Mouse (Mus musculus): ENCODE measurements around the gene Ctnnb1. TPM values are rescaled to one million over a fixed set of nuclear protein-coding genes. Genes with fewer than 3 reads are reported as not detected.
"Not testable (repeated sequence)": the region's sequence is repeated elsewhere in the genome, so short reads cannot be mapped to it uniquely, and the experiment has no call there.

Ctnnb1 gene
- polyA plus RNA-seq, 1 experiment from 2014 or later, result 819 TPM

GRCm38 (mm10) chr9:120917619-120918018, 11.4 kb upstream of the Ctnnb1 start:
- not testable (repeated sequence) for H3K36me3 ChIP-seq (ENCODE audit: control insufficient read depth, insufficient read depth, low read length); ATAC-seq (ENCODE audit: insufficient read depth, low FRiP score, low TSS enrichment); H3K9ac ChIP-seq (ENCODE audit: low read length); H3K4me3 ChIP-seq (ENCODE audit: low read depth, low read length); H3K9me3 ChIP-seq (ENCODE audit: control insufficient read depth, low read length); H3K4me2 ChIP-seq (ENCODE audit: low read depth); H3K27ac ChIP-seq (ENCODE audit: low read depth, low read length); H3K27me3 ChIP-seq (ENCODE audit: control insufficient read depth, insufficient read depth, low read length); DNase-seq (ENCODE audit: low spot score); H3K4me1 ChIP-seq (ENCODE audit: control insufficient read depth, insufficient read depth, low read length)
- 93% methylated on average over 2 of the region's 2 CpGs for WGBS

DNA sequence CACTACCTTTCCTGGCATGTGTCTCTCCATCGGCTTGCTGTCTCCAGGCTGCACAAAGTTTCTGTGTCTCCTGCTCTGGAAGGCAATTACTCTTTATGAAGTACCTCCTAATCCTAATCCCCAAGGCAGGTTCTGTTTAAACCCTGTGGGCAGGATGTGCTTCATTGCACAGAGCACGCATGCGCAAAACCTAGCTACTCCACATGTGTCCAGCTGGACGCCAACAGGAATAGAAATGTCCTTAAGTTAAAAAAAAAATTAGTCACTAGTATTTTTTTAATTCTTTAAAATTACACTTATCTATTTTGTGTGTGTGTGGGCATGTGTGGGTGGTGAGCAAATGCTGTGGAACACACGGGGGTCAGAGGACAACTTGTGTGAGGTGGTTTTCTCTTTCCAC, 10.8 kb upstream of the Ctnnb1 start:
- no peaks in the 10 kb centered on the region for H3K36me3 ChIP-seq (ENCODE audit: control insufficient read depth, insufficient read depth, low read length)
- no peak overlapping the region for H3K27ac ChIP-seq (ENCODE audit: low read depth, low read length)
- no peaks in the 10 kb centered on the region for H3K9me3 ChIP-seq (ENCODE audit: control insufficient read depth, low read length)
- DNase-seq (ENCODE audit: low spot score) (no peak), ATAC-seq (ENCODE audit: insufficient read depth, low FRiP score, low TSS enrichment) (no peak)
- no peak overlapping the region for H3K4me2 ChIP-seq (ENCODE audit: low read depth)
- H3K9ac ChIP-seq (ENCODE audit: low read length), result no peak overlapping the region
- WGBS, result 91% methylated on average over 5 of the region's 5 CpGs
- no peaks in the 10 kb centered on the region for H3K27me3 ChIP-seq (ENCODE audit: control insufficient read depth, insufficient read depth, low read length)
- no peak overlapping the region for H3K4me3 ChIP-seq (ENCODE audit: low read depth, low read length)
- no peaks in the 10 kb centered on the region for H3K4me1 ChIP-seq (ENCODE audit: control insufficient read depth, insufficient read depth, low read length)

DNA sequence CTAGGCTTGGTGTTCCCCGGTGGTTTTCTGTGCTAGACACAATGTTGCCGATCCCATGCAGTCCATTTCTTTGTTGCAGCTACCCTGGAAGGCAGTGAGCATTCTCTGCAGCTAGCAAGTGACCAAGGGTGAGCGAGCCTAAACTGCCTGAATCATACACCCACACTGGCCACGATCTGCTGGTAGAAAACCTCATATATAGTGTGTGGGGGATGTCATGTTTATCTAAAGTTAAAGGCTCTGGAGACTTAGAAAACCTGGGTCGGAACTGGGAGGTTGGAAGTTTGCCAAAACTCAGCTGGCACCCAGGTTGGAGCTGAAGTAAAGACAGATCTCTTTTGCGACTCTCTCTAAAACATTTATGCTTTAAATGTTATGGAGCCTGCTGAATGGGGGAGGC, 10.4 kb upstream of the Ctnnb1 start:
- H3K4me1 ChIP-seq (ENCODE audit: control insufficient read depth, insufficient read depth, low read length), result no peaks in the 10 kb centered on the region
- H3K9ac ChIP-seq (ENCODE audit: low read length), result no peak overlapping the region
- ATAC-seq (ENCODE audit: insufficient read depth, low FRiP score, low TSS enrichment) (no peak), DNase-seq (ENCODE audit: low spot score) (no peak)
- WGBS, result 56% methylated on average over 6 of the region's 6 CpGs
- no peak overlapping the region for H3K4me2 ChIP-seq (ENCODE audit: low read depth)
- no peak overlapping the region for H3K4me3 ChIP-seq (ENCODE audit: low read depth, low read length)
- no peaks in the 10 kb centered on the region for H3K9me3 ChIP-seq (ENCODE audit: control insufficient read depth, low read length)
- no peaks in the 10 kb centered on the region for H3K36me3 ChIP-seq (ENCODE audit: control insufficient read depth, insufficient read depth, low read length)
- H3K27me3 ChIP-seq (ENCODE audit: control insufficient read depth, insufficient read depth, low read length), result no peaks in the 10 kb centered on the region
- H3K27ac ChIP-seq (ENCODE audit: low read depth, low read length), result no peak overlapping the region

- Histone ChIP-seq H3K27me3 (ENCODE audit: control insufficient read depth, insufficient read depth, low read length) (no peaks in the 10 kb centered on the region), H3K9me3 (ENCODE audit: control insufficient read depth, low read length) (no peaks in the 10 kb centered on the region), H3K4me2 (ENCODE audit: low read depth) (no peak overlapping the region), H3K27ac (ENCODE audit: low read depth, low read length) (no peak overlapping the region), H3K36me3 (ENCODE audit: control insufficient read depth, insufficient read depth, low read length) (no peaks in the 10 kb centered on the region), H3K9ac (ENCODE audit: low read length) (no peak overlapping the region), H3K4me1 (ENCODE audit: control insufficient read depth, insufficient read depth, low read length) (no peaks in the 10 kb centered on the region), H3K4me3 (ENCODE audit: low read depth, low read length) (no peak overlapping the region)
- DNase-seq (ENCODE audit: low spot score) (no peak), ATAC-seq (ENCODE audit: insufficient read depth, low FRiP score, low TSS enrichment) (no peak)
- WGBS, result 78% methylated on average over 5 of the region's 5 CpGs
Observed at GRCm38 (mm10) chr9:120919130-120919529, 9.9 kb upstream of the Ctnnb1 start.

GRCm38 (mm10) chr9:120926126-120926525, 2.9 kb upstream of the Ctnnb1 start:
- Histone ChIP-seq H3K4me3 (ENCODE audit: low read depth, low read length) (no peak overlapping the region), H3K27ac (ENCODE audit: low read depth, low read length) (no peak overlapping the region), H3K9me3 (ENCODE audit: control insufficient read depth, low read length) (no peaks in the 10 kb centered on the region), H3K9ac (ENCODE audit: low read length) (no peak overlapping the region), H3K4me2 (ENCODE audit: low read depth) (no peak overlapping the region), H3K36me3 (ENCODE audit: control insufficient read depth, insufficient read depth, low read length) (no peaks in the 10 kb centered on the region), H3K27me3 (ENCODE audit: control insufficient read depth, insufficient read depth, low read length) (no peaks in the 10 kb centered on the region), H3K4me1 (ENCODE audit: control insufficient read depth, insufficient read depth, low read length) (no peaks in the 10 kb centered on the region)
- DNase-seq (ENCODE audit: low spot score) (no peak), ATAC-seq (ENCODE audit: insufficient read depth, low FRiP score, low TSS enrichment) (no peak)
- 77% methylated on average over 1 of the region's 1 CpGs for WGBS

DNA sequence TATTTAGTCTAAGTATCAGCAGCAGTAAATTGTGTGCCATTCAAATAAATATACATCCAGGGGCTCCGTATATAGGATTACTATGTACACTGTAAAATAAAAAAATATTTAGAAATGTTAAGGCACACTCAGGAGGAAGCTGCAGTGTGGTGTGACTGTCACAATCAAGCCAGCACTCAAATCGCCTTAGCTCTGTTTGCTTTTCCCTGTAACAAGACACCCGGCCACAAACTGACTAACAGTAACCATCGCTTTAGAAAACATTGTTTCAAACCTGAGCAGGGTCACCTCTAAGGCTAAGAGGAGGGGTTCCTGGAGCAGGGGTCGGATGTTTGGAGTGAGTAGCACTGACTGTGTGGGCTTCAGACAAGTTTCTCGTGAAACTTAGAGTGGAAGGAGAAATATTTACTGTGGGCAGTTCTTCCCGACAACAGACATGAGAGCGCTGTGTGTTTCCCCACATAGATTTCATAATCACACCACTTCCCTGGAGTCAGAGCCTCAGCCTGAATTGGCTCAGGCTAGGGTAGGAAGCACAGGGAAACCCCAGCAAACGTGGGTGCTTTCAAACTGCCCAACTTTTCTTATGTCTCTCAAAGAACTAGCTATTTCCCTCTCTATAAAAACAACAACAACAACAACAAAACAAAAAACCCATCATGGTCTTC, 1.9 kb upstream of the Ctnnb1 start:
- Histone ChIP-seq H3K27me3 (ENCODE audit: control insufficient read depth, insufficient read depth, low read length) (no peaks in the 10 kb centered on the region), H3K4me2 (ENCODE audit: low read depth) (no peak overlapping the region), H3K4me1 (ENCODE audit: control insufficient read depth, insufficient read depth, low read length) (no peaks in the 10 kb centered on the region), H3K9me3 (ENCODE audit: control insufficient read depth, low read length) (no peaks in the 10 kb centered on the region), H3K9ac (ENCODE audit: low read length) (no peak overlapping the region), H3K4me3 (ENCODE audit: low read depth, low read length) (no peak overlapping the region), H3K36me3 (ENCODE audit: control insufficient read depth, insufficient read depth, low read length) (no peaks in the 10 kb centered on the region), H3K27ac (ENCODE audit: low read depth, low read length) (no peak overlapping the region)
- 26% methylated on average over 9 of the region's 9 CpGs for WGBS
- no peak for ATAC-seq (ENCODE audit: insufficient read depth, low FRiP score, low TSS enrichment)
- DNase-seq (ENCODE audit: low spot score), result no peak

DNA sequence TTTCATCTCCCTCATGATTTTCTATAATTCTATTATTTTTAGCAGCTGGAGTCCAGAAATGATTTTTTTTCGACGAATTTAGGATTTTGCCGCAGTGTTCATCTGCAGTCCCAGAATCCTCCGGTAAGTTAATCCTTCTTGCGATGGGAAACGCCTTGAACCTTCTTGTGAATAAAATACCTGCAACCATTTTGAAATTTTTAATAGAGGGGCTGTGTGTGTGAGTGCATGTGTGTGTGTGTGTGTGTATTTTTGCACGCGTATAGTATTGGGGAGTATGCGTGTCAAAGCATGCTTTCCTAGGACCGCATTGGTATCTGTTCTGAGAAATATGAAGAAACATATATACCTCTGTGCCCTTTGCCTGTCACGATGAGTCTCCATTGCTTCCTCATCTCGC, 1.0 kb downstream of the Ctnnb1 start:
- no peaks in the 10 kb centered on the region for H3K9me3 ChIP-seq (ENCODE audit: control insufficient read depth, low read length)
- no peak overlapping the region for H3K4me3 ChIP-seq (ENCODE audit: low read depth, low read length)
- DNase-seq (ENCODE audit: low spot score) (no peak), ATAC-seq (ENCODE audit: insufficient read depth, low FRiP score, low TSS enrichment) (no peak)
- H3K27ac ChIP-seq (ENCODE audit: low read depth, low read length), result no peak overlapping the region
- no peaks in the 10 kb centered on the region for H3K27me3 ChIP-seq (ENCODE audit: control insufficient read depth, insufficient read depth, low read length)
- no peak overlapping the region for H3K4me2 ChIP-seq (ENCODE audit: low read depth)
- H3K4me1 ChIP-seq (ENCODE audit: control insufficient read depth, insufficient read depth, low read length), result 0 out of 2 replicates have a peak, but pooled peaks cover under 1% of the 10 kb centered on the region
- WGBS, result 98% methylated on average over 12 of the region's 12 CpGs
- H3K9ac ChIP-seq (ENCODE audit: low read length), result no peak overlapping the region
- no peaks in the 10 kb centered on the region for H3K36me3 ChIP-seq (ENCODE audit: control insufficient read depth, insufficient read depth, low read length)

- no peaks in the 10 kb centered on the region for H3K27me3 ChIP-seq (ENCODE audit: control insufficient read depth, insufficient read depth, low read length)
- H3K4me3 ChIP-seq (ENCODE audit: low read depth, low read length), result no peak overlapping the region
- no peaks in the 10 kb centered on the region for H3K9me3 ChIP-seq (ENCODE audit: control insufficient read depth, low read length)
- WGBS, result 82% methylated on average over 8 of the region's 8 CpGs
- no peaks in the 10 kb centered on the region; the same call in 1 of the 2 replicates for H3K36me3 ChIP-seq (ENCODE audit: control insufficient read depth, insufficient read depth, low read length)
- no peak overlapping the region for H3K4me2 ChIP-seq (ENCODE audit: low read depth)
- no peak overlapping the region for H3K9ac ChIP-seq (ENCODE audit: low read length)
- no peak overlapping the region for H3K27ac ChIP-seq (ENCODE audit: low read depth, low read length)
- peaks cover 7% of the 10 kb centered on the region; the same call in 1 of the 2 replicates for H3K4me1 ChIP-seq (ENCODE audit: control insufficient read depth, insufficient read depth, low read length)
- no peak for DNase-seq (ENCODE audit: low spot score)
- no peak for ATAC-seq (ENCODE audit: insufficient read depth, low FRiP score, low TSS enrichment)
Observed at GRCm38 (mm10) chr9:120930811-120931210, 1.8 kb downstream of the Ctnnb1 start.

DNA sequence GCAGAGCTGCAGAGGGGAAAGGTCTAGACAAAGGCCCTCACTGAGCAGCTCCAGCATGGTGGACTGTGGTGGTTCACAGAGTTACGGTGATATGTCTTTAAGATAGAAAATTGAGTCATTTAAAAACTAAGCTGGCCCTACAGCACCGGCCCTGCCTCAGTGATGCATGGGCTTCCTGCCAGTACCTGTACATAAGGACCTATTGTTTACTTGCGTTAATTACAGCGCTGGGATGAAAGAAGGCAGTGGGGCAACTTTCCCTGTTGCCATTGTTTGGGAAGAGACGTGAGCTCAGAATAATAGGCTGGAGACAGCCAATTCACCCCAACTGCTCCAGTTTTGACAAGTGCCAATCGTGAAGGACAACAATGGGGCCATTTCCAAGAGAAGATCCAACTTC, 3.4 kb downstream of the Ctnnb1 start:
- Histone ChIP-seq H3K4me3 (ENCODE audit: low read depth, low read length) (no peak overlapping the region), H3K9ac (ENCODE audit: low read length) (no peak overlapping the region), H3K4me1 (ENCODE audit: control insufficient read depth, insufficient read depth, low read length) (peaks cover 12% of the 10 kb centered on the region; the same call in 1 of the 2 replicates), H3K4me2 (ENCODE audit: low read depth) (no peak overlapping the region), H3K27me3 (ENCODE audit: control insufficient read depth, insufficient read depth, low read length) (no peaks in the 10 kb centered on the region), H3K27ac (ENCODE audit: low read depth, low read length) (no peak overlapping the region), H3K36me3 (ENCODE audit: control insufficient read depth, insufficient read depth, low read length) (no peaks in the 10 kb centered on the region; the same call in 1 of the 2 replicates), H3K9me3 (ENCODE audit: control insufficient read depth, low read length) (no peaks in the 10 kb centered on the region)
- 48% methylated on average over 6 of the region's 6 CpGs for WGBS
- ATAC-seq (ENCODE audit: insufficient read depth, low FRiP score, low TSS enrichment) (no peak), DNase-seq (ENCODE audit: low spot score) (no peak)
